In genomic region chr4:80712698-80713097, GRCm38 (mm10) we compare ENCODE assay signal across 14 mouse cellular contexts.
"Had no signal": no experiment of that assay in that cellular context is flagged by ENCODE, and none has a peak within 500 bp of the region (broad histone marks: within the 10 kb centered on the region; RNA-seq: fewer than 3 reads in every experiment).

No protein-coding gene starts in this region.

- H3K4me1 ChIP-seq: liver, embryonic 13.5 days; neural tube, embryonic 12.5 days; neural tube, embryonic 15.5 days had no signal

- H3K27ac ChIP-seq: left cerebral cortex, adult 2 months; liver, embryonic 13.5 days; neural tube, embryonic 12.5 days; neural tube, embryonic 15.5 days had no signal

- H3K4me3 ChIP-seq: left cerebral cortex, adult 2 months; liver, embryonic 13.5 days; neural tube, embryonic 12.5 days; neural tube, embryonic 15.5 days had no signal

- DNase-seq: kidney, adult 18-20 months; kidney, adult 9 months; kidney, postnatal 14 days; layer of hippocampus, postnatal 36 days; liver, embryonic 13.5 days; lung, adult 2 months; lung, postnatal 14 days; lung, postnatal 4 days; midbrain, embryonic 14.5 days; thymus, adult 18-20 months; thymus, postnatal 36 days had no signal
